Mouse (Mus musculus): Measurements from ENCODE around the gene Mief2.

GRCm38 (mm10) chr11:60704023-60704880 is 23.9 kb upstream of the Mief2 start:
- TF ChIP-seq CTCF (IDR thresholded peaks at IDR 0.05; ENCODE audit: low read depth) (no peak), EP300 (optimal IDR thresholded peaks at IDR 0.05) (no peak)

All from stomach, postnatal 0 days (tissue).